Mouse (Mus musculus) heart, embryonic 12.5 days (tissue): ENCODE data around the gene Cabs1. TPM values are rescaled to one million over a fixed set of nuclear protein-coding genes. Genes with fewer than 3 reads are reported as not detected.

Experiments used
- ATAC-seq: fragments of 200-750 bp; cut with Nextera tagmentation; 2 replicates; pipeline ENCODE4 v1.8.0; 2017; ENCODE audit warnings: moderate TSS enrichment, moderate library complexity; ENCODE audit not compliant: insufficient number of reproducible peaks, low FRiP score
- H3K27ac ChIP-seq: fragments of 300-500 bp; sonication (generic); 2 replicates; pipeline ENCODE4 v1.5.1; 2016; ENCODE audit warnings: mild to moderate bottlenecking, moderate library complexity; ENCODE audit not compliant: poor library complexity, severe bottlenecking
- H3K27me3 ChIP-seq: fragments of 300-500 bp; sonication (generic); replicated peaks from 2 replicates; pipeline ENCODE4 v1.6.1; 2016; ENCODE audit warnings: mild to moderate bottlenecking, moderate library complexity
- H3K36me3 ChIP-seq: fragments of 300-500 bp; sonication (generic); 2 replicates; pipeline ENCODE4 v1.6.1; 2016; ENCODE audit warnings: mild to moderate bottlenecking, moderate library complexity
- H3K4me1 ChIP-seq: fragments of 300-500 bp; sonication (generic); replicated peaks from 2 replicates; pipeline ENCODE4 v1.6.1; 2016; ENCODE audit warnings: mild to moderate bottlenecking
- H3K4me2 ChIP-seq: fragments of 300-500 bp; sonication (generic); 2 replicates; pipeline ENCODE4 v1.6.1; 2016; ENCODE audit warnings: mild to moderate bottlenecking, moderate library complexity
- H3K4me3 ChIP-seq: fragments of 300-500 bp; sonication (generic); 2 replicates; pipeline ENCODE4 v1.5.1; 2016; ENCODE audit warnings: mild to moderate bottlenecking
- H3K9ac ChIP-seq: fragments of 300-500 bp; sonication (generic); 2 replicates; pipeline ENCODE4 v1.6.1; 2016; ENCODE audit warnings: mild to moderate bottlenecking, moderate library complexity
- H3K9me3 ChIP-seq: fragments of 300-500 bp; sonication (generic); replicated peaks from 2 replicates; pipeline ENCODE4 v1.6.1; 2016; ENCODE audit warnings: mild to moderate bottlenecking, moderate library complexity
- WGBS: fragments of 180-500 bp; shearing (Covaris S2); methylation state at CpG from one replicate; pipeline ENCODE4 v1.1.7; 2016; 5-methylcytosine and 5-hydroxymethylcytosine counted together
- polyA plus RNA-seq: library from polyadenylated mRNA; unstranded; fragments of >200 nt; fragmentation: Nextera tagmentation; extraction: Ambion mirVana; gene quantifications from 2 replicates; pipeline ENCODE4 v1.2.1, GENCODE M21; 2016

Gene Cabs1
- polyA plus RNA-seq, result not detected in 2 replicates

DNA sequence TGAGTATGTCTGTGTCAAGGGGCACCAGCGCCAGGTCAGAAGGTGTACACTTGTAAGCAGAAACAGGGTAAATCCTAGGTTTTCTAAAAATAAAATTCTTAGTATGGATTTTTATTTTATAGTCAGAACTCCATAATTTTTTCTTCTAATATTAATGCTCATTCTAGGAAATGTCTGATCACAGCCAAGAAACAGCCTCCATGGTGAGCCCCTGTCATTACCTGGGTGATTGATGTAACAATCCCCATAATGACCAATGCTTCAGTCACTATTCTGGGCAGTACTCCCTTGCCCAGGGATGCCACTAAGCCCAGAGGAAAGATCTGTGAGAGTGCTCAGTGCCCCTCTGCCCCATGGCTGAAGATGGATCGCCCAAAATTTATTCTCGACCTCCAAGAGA, at the start of gene Cabs1:
TSS of gene Cabs1 (plus strand) at position 301 of the 400 bp plus-strand sequence.
- WGBS, result 69% methylated on average over 3 of the region's 3 CpGs
- Histone ChIP-seq H3K4me2 (no peak within 1 kb of the TSS), H3K27me3 (no peaks in the 10 kb centered on the region), H3K9ac (no peak within 1 kb of the TSS), H3K27ac (no peak within 1 kb of the TSS), H3K4me1 (0 out of 2 replicates have a peak, but pooled peaks cover 4% of the 10 kb centered on the region), H3K4me3 (no peak within 1 kb of the TSS), H3K36me3 (no peaks in the 10 kb centered on the region), H3K9me3 (no peaks in the 10 kb centered on the region)
- no peak for ATAC-seq

GRCm38 (mm10) chr5:87931603-87932002, 47.6 kb upstream of the Cabs1 start:
- no peak for ATAC-seq
- WGBS, result 66% methylated on average over 1 of the region's 1 CpGs
- Histone ChIP-seq H3K27me3 (no peaks in the 10 kb centered on the region), H3K4me3 (no peak overlapping the region), H3K36me3 (no peaks in the 10 kb centered on the region), H3K9ac (no peak overlapping the region), H3K4me1 (no peaks in the 10 kb centered on the region), H3K27ac (no peak overlapping the region), H3K4me2 (no peak overlapping the region), H3K9me3 (no peaks in the 10 kb centered on the region)

DNA sequence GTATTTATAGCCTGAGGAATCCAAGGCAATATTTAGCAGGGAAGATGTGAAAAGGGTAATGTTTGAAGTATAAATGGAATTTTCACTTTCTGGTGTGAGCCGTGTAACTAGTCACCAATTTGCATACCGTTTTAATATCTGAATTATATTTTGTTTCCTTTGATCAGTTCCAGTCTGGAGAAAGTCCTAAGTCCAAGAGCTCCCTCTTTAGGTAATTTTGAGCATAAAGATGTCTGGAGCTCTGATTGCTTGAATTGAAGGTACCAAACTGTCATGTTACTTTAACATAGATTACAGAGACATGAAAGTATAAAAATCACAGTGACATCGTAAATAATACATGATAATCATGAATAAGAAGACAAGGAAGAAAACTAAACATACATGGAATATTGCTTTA, 38.5 kb upstream of the Cabs1 start:
- Histone ChIP-seq H3K27me3 (no peaks in the 10 kb centered on the region), H3K36me3 (no peaks in the 10 kb centered on the region), H3K4me2 (no peak overlapping the region), H3K9ac (no peak overlapping the region), H3K4me1 (no peaks in the 10 kb centered on the region), H3K9me3 (no peaks in the 10 kb centered on the region), H3K27ac (no peak overlapping the region), H3K4me3 (no peak overlapping the region)
- no peak for ATAC-seq
- 44% methylated on average over 3 of the region's 3 CpGs for WGBS

DNA sequence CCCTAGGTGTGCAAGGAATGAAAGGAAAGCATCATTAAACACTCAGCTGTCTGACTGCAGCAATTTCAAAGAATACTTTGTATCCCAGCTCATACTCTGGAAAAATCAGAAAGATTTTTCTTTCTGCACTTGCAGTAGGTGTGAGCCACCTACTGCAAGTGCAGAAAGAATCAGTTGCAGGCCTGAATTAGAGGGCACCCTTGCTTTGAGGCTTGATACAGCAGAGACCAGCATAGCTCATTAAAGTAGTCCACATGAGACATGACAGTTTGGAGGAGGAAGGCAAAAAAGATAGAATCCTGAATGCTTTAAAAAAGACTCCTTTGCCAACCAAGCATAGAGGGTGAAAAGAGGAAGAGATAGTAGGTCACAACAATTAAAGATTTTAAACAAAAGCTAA, 36.7 kb upstream of the Cabs1 start:
- H3K27ac ChIP-seq, result no peak overlapping the region
- H3K4me2 ChIP-seq, result no peak overlapping the region
- ATAC-seq, result no peak
- H3K36me3 ChIP-seq, result no peaks in the 10 kb centered on the region
- no peak overlapping the region for H3K9ac ChIP-seq
- no peaks in the 10 kb centered on the region for H3K27me3 ChIP-seq
- H3K4me3 ChIP-seq, result no peak overlapping the region
- no peaks in the 10 kb centered on the region for H3K4me1 ChIP-seq
- no peaks in the 10 kb centered on the region for H3K9me3 ChIP-seq

GRCm38 (mm10) chr5:87951836-87952235, 27.4 kb upstream of the Cabs1 start:
- no peaks in the 10 kb centered on the region for H3K9me3 ChIP-seq

GRCm38 (mm10) chr5:87969201-87969600, 10.0 kb upstream of the Cabs1 start, which contains the start of the genes 2310003L06Rik and Gm28434:
TSS of gene 2310003L06Rik (plus strand) at chr5:87969459.
TSS of gene Gm28434 (plus strand) at chr5:87969517.
- 44% methylated on average over 2 of the region's 2 CpGs for WGBS
- Histone ChIP-seq H3K9ac (no peak within 1 kb of the TSS), H3K27ac (no peak within 1 kb of the TSS), H3K4me2 (no peak within 1 kb of the TSS), H3K4me3 (no peak within 1 kb of the TSS), H3K27me3 (no peaks in the 10 kb centered on the region), H3K36me3 (no peaks in the 10 kb centered on the region), H3K4me1 (no peaks in the 10 kb centered on the region), H3K9me3 (no peaks in the 10 kb centered on the region)
- ATAC-seq, result no peak

More at GRCm38 (mm10) chr5:87951836-87952235, 27.4 kb upstream of the Cabs1 start:
- Histone ChIP-seq H3K4me2 (no peak overlapping the region), H3K4me3 (no peak overlapping the region), H3K36me3 (no peaks in the 10 kb centered on the region), H3K27me3 (no peaks in the 10 kb centered on the region), H3K9ac (no peak overlapping the region), H3K27ac (no peak overlapping the region), H3K4me1 (no peaks in the 10 kb centered on the region)
- no peak for ATAC-seq

- Histone ChIP-seq H3K9ac (no peak overlapping the region), H3K27ac (no peak overlapping the region), H3K4me1 (0 out of 2 replicates have a peak, but pooled peaks cover 4% of the 10 kb centered on the region), H3K27me3 (no peaks in the 10 kb centered on the region), H3K4me3 (no peak overlapping the region), H3K9me3 (no peaks in the 10 kb centered on the region), H3K4me2 (no peak overlapping the region), H3K36me3 (no peaks in the 10 kb centered on the region)
- peak; percentile 22; the same call in 1 of the 2 replicates for ATAC-seq
- WGBS, result 51% methylated on average over 3 of the region's 3 CpGs
These were observed 3.4 kb downstream of the Cabs1 start for GRCm38 (mm10) chr5:87982468-87983214.

DNA sequence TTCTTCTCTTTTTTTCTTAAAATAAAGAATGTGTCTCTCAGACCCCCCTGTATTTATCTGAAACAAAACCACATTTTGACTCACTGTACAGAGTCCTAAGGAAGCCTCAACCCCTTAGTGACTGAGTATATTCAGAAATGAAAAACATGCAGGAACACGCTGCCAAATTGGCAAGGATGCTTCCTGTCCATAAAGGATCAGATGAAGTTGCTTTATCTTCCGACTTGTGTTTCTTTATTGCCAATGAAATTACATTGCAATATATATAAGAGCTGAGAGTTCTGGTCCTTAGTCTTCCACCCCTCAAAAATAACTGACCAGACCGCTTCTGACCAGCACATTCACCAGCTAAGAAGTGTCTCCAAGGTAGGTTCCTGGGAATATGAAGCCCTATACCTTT, 23.0 kb downstream of the Cabs1 start, which contains the start of gene Smr3a:
TSS of gene Smr3a (plus strand) at position 301 of the 400 bp plus-strand sequence.
- Histone ChIP-seq H3K4me2 (no peak within 1 kb of the TSS), H3K27ac (no peak within 1 kb of the TSS), H3K4me3 (no peak within 1 kb of the TSS), H3K4me1 (no peaks in the 10 kb centered on the region), H3K9me3 (no peaks in the 10 kb centered on the region), H3K36me3 (no peaks in the 10 kb centered on the region), H3K27me3 (no peaks in the 10 kb centered on the region), H3K9ac (no peak within 1 kb of the TSS)
- WGBS, result 81% methylated on average over 3 of the region's 3 CpGs
- no peak for ATAC-seq

DNA sequence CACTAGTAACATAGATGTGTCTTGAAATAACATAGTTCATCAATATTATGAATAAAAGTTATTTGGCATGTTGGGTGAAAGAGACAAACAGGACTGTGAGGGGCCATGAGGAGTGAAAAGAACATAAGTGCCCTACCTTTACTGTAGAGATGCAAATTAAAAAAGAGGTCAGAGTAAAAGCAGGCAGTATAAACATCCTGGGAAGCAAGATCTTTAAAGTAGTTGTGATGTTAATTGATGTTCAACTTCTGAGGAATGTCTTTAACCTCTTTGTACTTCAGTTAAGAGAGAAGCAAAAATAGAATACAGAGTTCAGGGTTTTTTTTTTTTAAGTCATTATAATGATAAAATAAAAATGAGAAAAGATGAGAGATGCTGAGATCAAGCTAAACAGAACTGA, 26.0 kb downstream of the Cabs1 start:
- Histone ChIP-seq H3K9me3 (no peaks in the 10 kb centered on the region), H3K4me3 (no peak overlapping the region), H3K36me3 (no peaks in the 10 kb centered on the region), H3K4me1 (no peaks in the 10 kb centered on the region), H3K27me3 (no peaks in the 10 kb centered on the region), H3K9ac (no peak overlapping the region), H3K27ac (no peak overlapping the region), H3K4me2 (no peak overlapping the region)
- no peak for ATAC-seq

Other genes starting within 250 kb of the Cabs1 start
- gene Csn1s2a, start 204.9 kb upstream of the Cabs1 start, polyA plus RNA-seq, result not detected in 2 replicates
- not detected in 2 replicates for gene Csn1s2b, start 171.4 kb upstream of the Cabs1 start, polyA plus RNA-seq
- gene Prr27, start 153.8 kb upstream of the Cabs1 start, polyA plus RNA-seq, result not detected in 2 replicates
- not detected in 2 replicates for gene Odam, start 94.4 kb upstream of the Cabs1 start, polyA plus RNA-seq
- 0.26 TPM in 1 of 2 replicates, not detected in the other for gene Csn3, start 53.9 kb upstream of the Cabs1 start, polyA plus RNA-seq
- gene 2310003L06Rik, start 10.0 kb upstream of the Cabs1 start, polyA plus RNA-seq, result not detected in 2 replicates
- gene Gm28434, start 9.9 kb upstream of the Cabs1 start, polyA plus RNA-seq, result not detected in 2 replicates
- gene Smr3a, start 23.1 kb downstream of the Cabs1 start, polyA plus RNA-seq, result not detected in 2 replicates
- not detected in 2 replicates for gene Smr2, start 107.1 kb downstream of the Cabs1 start, polyA plus RNA-seq
- not detected in 2 replicates for gene Gm11116, start 132.1 kb downstream of the Cabs1 start, polyA plus RNA-seq
- gene Gm11115, start 174.7 kb downstream of the Cabs1 start, polyA plus RNA-seq, result not detected in 2 replicates